Mouse (Mus musculus) hindbrain, embryonic 12.5 days (tissue): Measurements from ENCODE around the gene Diras2. TPM values are rescaled to one million over a fixed set of nuclear protein-coding genes. Genes with fewer than 3 reads are reported as not detected.
"Not testable (repeated sequence)": the region's sequence is repeated elsewhere in the genome, so short reads cannot be mapped to it uniquely, and the experiment has no call there.

Source experiments
- ATAC-seq: fragments of 200-750 bp; cut with Nextera tagmentation; 2 replicates; pipeline ENCODE4 v1.8.0; 2017; ENCODE audit warnings: moderate TSS enrichment; ENCODE audit not compliant: low FRiP score
- H3K27ac ChIP-seq: fragments of 300-500 bp; sonication (generic); 2 replicates; pipeline ENCODE4 v1.5.1; 2016; ENCODE audit warnings: mild to moderate bottlenecking
- H3K27me3 ChIP-seq: fragments of 300-500 bp; sonication (generic); 2 replicates; pipeline ENCODE4 v1.6.1; 2016; ENCODE audit warnings: mild to moderate bottlenecking
- H3K36me3 ChIP-seq: fragments of 300-500 bp; sonication (generic); 2 replicates; pipeline ENCODE4 v1.6.1; 2016; ENCODE audit warnings: mild to moderate bottlenecking
- H3K4me1 ChIP-seq: fragments of 300-500 bp; sonication (generic); 2 replicates; pipeline ENCODE4 v1.6.1; 2016
- H3K4me2 ChIP-seq: fragments of 300-500 bp; sonication (generic); replicated peaks from 2 replicates; pipeline ENCODE4 v1.6.1; 2016; ENCODE audit warnings: mild to moderate bottlenecking
- H3K4me3 ChIP-seq: fragments of 300-500 bp; sonication (generic); 2 replicates; pipeline ENCODE4 v1.5.1; 2016; ENCODE audit warnings: mild to moderate bottlenecking
- H3K9ac ChIP-seq: fragments of 300-500 bp; sonication (generic); 2 replicates; pipeline ENCODE4 v1.6.1; 2016; ENCODE audit warnings: mild to moderate bottlenecking, moderate library complexity
- H3K9me3 ChIP-seq: fragments of 300-500 bp; sonication (generic); replicated peaks from 2 replicates; pipeline ENCODE4 v1.6.1; 2016; ENCODE audit warnings: mild to moderate bottlenecking
- WGBS: fragments of 180-500 bp; shearing (Covaris S2); methylation state at CpG from one replicate; pipeline ENCODE4 v1.1.7; 2016; 5-methylcytosine and 5-hydroxymethylcytosine counted together
- polyA plus RNA-seq: library from polyadenylated mRNA; unstranded; fragments of >200 nt; fragmentation: Nextera tagmentation; extraction: Ambion mirVana; gene quantifications from 2 replicates; pipeline ENCODE4 v1.2.1, GENCODE M21; 2016

Gene Diras2
- polyA plus RNA-seq, 1 experiment from 2014 or later, result 1.8 TPM

DNA sequence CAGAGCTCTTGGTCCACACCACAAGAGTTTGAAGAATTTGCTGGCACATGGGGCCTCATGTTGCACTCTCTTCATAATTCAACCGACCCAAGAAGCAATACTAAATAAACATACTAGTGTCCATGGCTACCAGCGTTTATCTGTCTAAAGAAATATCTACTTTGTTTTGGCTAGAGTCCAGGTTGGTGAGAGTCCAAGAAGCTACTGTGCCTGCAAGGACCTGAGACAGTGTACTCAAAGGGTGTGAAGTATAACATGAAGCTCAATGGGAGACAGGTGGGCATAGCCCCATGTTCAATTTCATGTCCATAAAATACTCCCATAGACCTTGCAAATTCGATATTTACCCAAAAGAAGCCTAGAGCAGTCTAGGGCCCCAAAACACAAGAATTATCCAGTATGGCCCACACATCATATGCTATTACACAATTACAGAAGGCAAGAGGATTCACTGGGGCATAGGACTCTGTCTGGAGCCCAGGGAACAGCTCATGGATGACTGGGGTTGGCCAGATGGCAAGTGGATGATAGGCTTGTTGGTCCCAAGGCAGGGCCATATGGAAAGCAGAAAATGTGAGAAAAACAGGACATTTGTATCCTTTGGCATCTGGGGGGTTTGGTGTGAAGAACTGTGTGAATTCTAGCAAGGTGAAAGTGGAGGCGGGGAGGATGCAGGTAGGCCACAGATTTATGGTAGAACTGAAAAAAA, 20.8 kb downstream of the Diras2 start:
- Histone ChIP-seq H3K9ac (no peak overlapping the region), H3K36me3 (no peaks in the 10 kb centered on the region), H3K27me3 (no peaks in the 10 kb centered on the region), H3K4me1 (no peaks in the 10 kb centered on the region), H3K27ac (no peak overlapping the region), H3K9me3 (no peaks in the 10 kb centered on the region), H3K4me2 (no peak overlapping the region), H3K4me3 (no peak overlapping the region)
- no peak for ATAC-seq
- 89% methylated on average over 4 of the region's 4 CpGs for WGBS

GRCm38 (mm10) chr13:52507460-52508293, 23.4 kb downstream of the Diras2 start:
- no peaks in the 10 kb centered on the region for H3K4me1 ChIP-seq
- H3K4me2 ChIP-seq, result no peak overlapping the region
- no peak for ATAC-seq
- no peak overlapping the region for H3K27ac ChIP-seq
- H3K9ac ChIP-seq, result no peak overlapping the region
- no peaks in the 10 kb centered on the region for H3K36me3 ChIP-seq
- H3K9me3 ChIP-seq, result no peaks in the 10 kb centered on the region
- 90% methylated on average over 35 of the region's 35 CpGs for WGBS
- no peaks in the 10 kb centered on the region for H3K27me3 ChIP-seq
- H3K4me3 ChIP-seq, result no peak overlapping the region

GRCm38 (mm10) chr13:52506822-52507221, 24.3 kb downstream of the Diras2 start:
- not testable (repeated sequence) for H3K9ac ChIP-seq, H3K27me3 ChIP-seq, H3K27ac ChIP-seq, H3K4me1 ChIP-seq, H3K4me2 ChIP-seq, ATAC-seq, H3K4me3 ChIP-seq, H3K9me3 ChIP-seq, H3K36me3 ChIP-seq
- 87% methylated on average over 3 of the region's 3 CpGs for WGBS

GRCm38 (mm10) chr13:52505683-52506285, 25.3 kb downstream of the Diras2 start:
- H3K4me3 ChIP-seq, H3K27me3 ChIP-seq, H3K4me2 ChIP-seq, ATAC-seq, H3K27ac ChIP-seq, H3K9ac ChIP-seq, H3K4me1 ChIP-seq, H3K9me3 ChIP-seq, H3K36me3 ChIP-seq: not testable (repeated sequence)
- WGBS, result 91% methylated on average over 5 of the region's 5 CpGs

DNA sequence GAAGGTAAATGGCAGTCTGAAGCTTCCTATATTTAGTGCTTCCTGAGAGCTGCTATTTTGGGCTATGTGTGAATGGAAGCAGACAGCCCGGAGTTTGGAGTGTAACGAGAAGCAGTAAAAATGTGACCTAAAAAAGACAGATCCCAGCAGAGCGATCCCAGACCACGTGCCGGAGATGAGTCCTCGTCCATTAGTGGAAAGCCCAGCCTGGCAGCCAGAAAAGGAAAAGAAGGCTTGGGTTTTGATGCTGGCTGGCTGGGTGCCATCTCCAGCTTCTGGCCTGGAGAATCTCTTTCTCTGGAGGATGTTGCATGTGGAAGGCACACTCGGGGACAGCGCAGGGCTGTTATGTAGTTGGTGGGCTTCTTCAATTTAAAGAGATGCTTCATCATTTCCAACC, 29.4 kb downstream of the Diras2 start:
- no peak for ATAC-seq
- H3K27ac ChIP-seq, result no peak overlapping the region
- WGBS, result 96% methylated on average over 8 of the region's 8 CpGs

DNA sequence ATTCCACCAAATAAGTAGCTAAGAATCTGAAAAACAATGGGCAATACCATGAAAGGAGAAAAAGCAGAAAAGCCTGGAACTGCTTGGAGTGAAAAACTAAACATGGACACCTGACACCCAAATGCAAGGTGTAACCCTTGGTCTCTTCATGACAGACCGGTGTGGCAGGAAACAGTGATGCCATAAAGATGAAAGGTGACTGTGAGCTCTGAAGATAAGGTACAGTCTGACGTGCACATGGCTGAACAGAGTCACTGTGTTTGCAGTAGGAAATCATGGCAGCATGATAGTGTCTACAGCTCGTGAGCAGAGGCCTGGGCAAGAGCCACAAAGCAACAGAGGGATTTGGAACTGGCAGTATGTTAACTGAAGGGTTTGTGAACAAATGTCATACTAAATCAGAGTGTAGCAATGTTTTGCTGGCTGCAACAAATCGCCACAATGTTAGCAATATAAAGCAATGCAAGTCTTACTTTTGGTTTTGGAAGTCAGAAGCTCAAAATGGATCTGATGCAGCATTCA, 34.0 kb downstream of the Diras2 start:
- H3K4me1 ChIP-seq, result peaks cover 4% of the 10 kb centered on the region; the same call in 1 of the 2 replicates
- no peaks in the 10 kb centered on the region for H3K36me3 ChIP-seq
- H3K4me2 ChIP-seq, result no peak overlapping the region
- H3K9me3 ChIP-seq, result no peaks in the 10 kb centered on the region
- H3K27me3 ChIP-seq, result no peaks in the 10 kb centered on the region
- WGBS, result 77% methylated on average over 4 of the region's 4 CpGs
- no peak overlapping the region for H3K4me3 ChIP-seq
- H3K27ac ChIP-seq, result no peak overlapping the region
- H3K9ac ChIP-seq, result no peak overlapping the region
- no peak for ATAC-seq

More for the DNA sequence above, 29.4 kb downstream of the Diras2 start:
- H3K4me1 ChIP-seq, result no peaks in the 10 kb centered on the region
- H3K9ac ChIP-seq, result no peak overlapping the region
- no peaks in the 10 kb centered on the region for H3K27me3 ChIP-seq
- no peaks in the 10 kb centered on the region for H3K9me3 ChIP-seq
- no peak overlapping the region for H3K4me2 ChIP-seq
- no peaks in the 10 kb centered on the region for H3K36me3 ChIP-seq
- H3K4me3 ChIP-seq, result no peak overlapping the region

GRCm38 (mm10) chr13:52488821-52489220, 42.3 kb downstream of the Diras2 start:
- Histone ChIP-seq H3K27me3 (no peaks in the 10 kb centered on the region), H3K27ac (no peak overlapping the region), H3K4me3 (no peak overlapping the region), H3K9me3 (no peaks in the 10 kb centered on the region; the same call in 1 of the 2 replicates), H3K4me2 (no peak overlapping the region), H3K36me3 (no peaks in the 10 kb centered on the region), H3K4me1 (peaks cover 4% of the 10 kb centered on the region; the same call in 1 of the 2 replicates), H3K9ac (no peak overlapping the region)
- 90% methylated on average over 7 of the region's 7 CpGs for WGBS
- ATAC-seq, result no peak

DNA sequence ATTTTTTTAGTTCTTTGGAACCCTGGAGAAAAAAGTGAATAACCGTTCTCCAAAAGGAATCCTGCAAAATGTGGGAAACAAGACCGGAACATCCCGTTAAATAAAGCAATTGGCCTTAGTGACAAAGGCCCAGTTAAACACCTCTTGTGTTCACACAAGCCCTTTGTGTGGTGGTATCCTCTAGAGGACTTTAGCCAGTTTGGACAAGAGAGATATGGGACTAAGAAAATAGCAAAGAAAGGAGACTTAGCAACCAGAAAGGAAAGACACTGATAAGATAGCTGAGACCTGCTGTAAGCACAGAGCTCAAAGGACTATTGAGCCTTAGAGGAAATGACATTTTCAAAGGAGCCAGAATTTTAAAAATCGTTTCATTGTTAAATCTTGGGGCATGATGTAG, 47.0 kb downstream of the Diras2 start:
- H3K36me3 ChIP-seq, result no peaks in the 10 kb centered on the region
- ATAC-seq, result no peak
- H3K9me3 ChIP-seq, result no peaks in the 10 kb centered on the region; the same call in 1 of the 2 replicates
- no peak overlapping the region for H3K27ac ChIP-seq
- no peak overlapping the region for H3K4me3 ChIP-seq
- no peak overlapping the region for H3K9ac ChIP-seq
- no peaks in the 10 kb centered on the region for H3K27me3 ChIP-seq
- H3K4me1 ChIP-seq, result no peaks in the 10 kb centered on the region
- 80% methylated on average over 4 of the region's 4 CpGs for WGBS
- no peak overlapping the region for H3K4me2 ChIP-seq

DNA sequence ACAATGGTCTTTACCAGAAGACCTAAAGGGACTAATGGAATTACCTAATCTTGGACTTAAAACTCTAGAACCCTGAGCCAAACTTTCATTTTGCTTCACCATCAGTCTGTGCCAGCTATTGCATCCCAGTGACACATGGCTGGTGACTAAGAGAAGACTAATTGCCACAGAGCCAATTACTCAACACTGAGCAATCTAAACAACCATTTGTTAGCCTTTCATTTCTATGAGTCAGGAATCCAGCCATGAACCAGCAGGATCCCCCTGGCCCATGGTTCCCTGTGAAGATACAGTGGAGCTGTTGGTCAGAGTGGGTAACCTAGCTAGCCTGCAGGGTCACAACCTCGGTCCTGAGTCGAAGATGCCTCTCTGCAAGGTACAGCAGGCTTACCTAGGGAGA, 49.3 kb downstream of the Diras2 start:
- 78% methylated on average over 2 of the region's 2 CpGs for WGBS
- Histone ChIP-seq H3K9ac (no peak overlapping the region), H3K4me1 (no peaks in the 10 kb centered on the region), H3K4me2 (no peak overlapping the region), H3K4me3 (no peak overlapping the region), H3K9me3 (no peaks in the 10 kb centered on the region), H3K36me3 (no peaks in the 10 kb centered on the region), H3K27ac (no peak overlapping the region), H3K27me3 (no peaks in the 10 kb centered on the region)
- ATAC-seq, result no peak

DNA sequence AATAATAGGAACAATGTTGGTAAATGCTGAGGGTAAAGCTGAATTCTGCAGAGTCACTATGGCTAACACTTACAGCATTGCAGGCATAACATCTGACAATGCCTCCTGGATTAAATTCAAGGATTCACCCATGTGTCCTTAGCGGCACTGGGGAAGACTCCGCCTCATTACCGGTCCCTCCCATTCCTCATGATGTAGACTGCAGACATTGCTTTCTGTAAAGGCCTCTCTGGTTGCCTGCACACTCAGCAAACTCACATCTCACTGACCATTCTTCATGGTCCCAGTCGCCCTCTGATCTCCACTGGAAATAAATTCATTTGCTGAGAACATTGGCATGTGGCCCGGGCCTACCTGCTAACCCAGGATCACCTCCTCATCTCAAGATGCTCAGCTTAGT, 51.9 kb downstream of the Diras2 start:
- Histone ChIP-seq H3K9me3 (no peaks in the 10 kb centered on the region), H3K9ac (no peak overlapping the region), H3K36me3 (no peaks in the 10 kb centered on the region), H3K27ac (no peak overlapping the region), H3K4me1 (no peaks in the 10 kb centered on the region), H3K27me3 (no peaks in the 10 kb centered on the region), H3K4me3 (no peak overlapping the region), H3K4me2 (no peak overlapping the region)
- no peak for ATAC-seq
- 92% methylated on average over 5 of the region's 5 CpGs for WGBS

- ATAC-seq, result no peak
- Histone ChIP-seq H3K27ac (no peak overlapping the region), H3K4me3 (no peak overlapping the region), H3K36me3 (no peaks in the 10 kb centered on the region), H3K27me3 (no peaks in the 10 kb centered on the region), H3K4me1 (no peaks in the 10 kb centered on the region), H3K9ac (no peak overlapping the region), H3K4me2 (no peak overlapping the region), H3K9me3 (no peaks in the 10 kb centered on the region)
- 88% methylated on average over 11 of the region's 11 CpGs for WGBS
Measured at GRCm38 (mm10) chr13:52476998-52477601, 54.0 kb downstream of the Diras2 start.

DNA sequence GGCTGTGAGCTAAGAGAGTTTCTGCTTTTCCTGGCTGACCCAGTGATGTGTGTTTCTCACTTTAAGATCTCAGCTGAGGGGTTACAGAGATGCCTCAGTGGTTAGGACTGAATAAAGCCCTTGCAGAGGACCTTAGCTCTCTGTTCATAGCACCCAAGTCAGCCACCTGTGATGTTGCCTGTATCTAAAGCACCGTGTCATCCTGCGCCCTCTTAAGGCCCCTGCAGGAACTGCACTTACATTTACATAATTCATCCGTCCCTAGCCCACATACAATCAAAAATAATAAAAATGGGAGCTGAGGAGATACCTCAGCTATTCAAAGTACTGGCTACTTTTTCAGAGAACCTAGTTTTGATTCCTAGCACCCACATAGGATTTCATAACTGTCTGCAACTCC, 54.9 kb downstream of the Diras2 start:
- H3K4me1 ChIP-seq, result no peaks in the 10 kb centered on the region
- H3K27ac ChIP-seq, result no peak overlapping the region
- no peaks in the 10 kb centered on the region for H3K36me3 ChIP-seq
- no peaks in the 10 kb centered on the region for H3K9me3 ChIP-seq
- ATAC-seq, result no peak
- H3K9ac ChIP-seq, result no peak overlapping the region
- WGBS, result 50% methylated on average over 3 of the region's 3 CpGs
- H3K4me2 ChIP-seq, result no peak overlapping the region
- H3K4me3 ChIP-seq, result no peak overlapping the region
- H3K27me3 ChIP-seq, result no peaks in the 10 kb centered on the region
